Mouse (Mus musculus) heart, embryonic 10.5 days (tissue): ENCODE data around the gene Sema4b. TPM values are rescaled to one million over a fixed set of nuclear protein-coding genes. Genes with fewer than 3 reads are reported as not detected.

Experiments used
- DNase-seq: peaks from one replicate; pipeline ENCODE4 v3.0.0-alpha.2; 2017; ENCODE audit warnings: low spot score
- H3K27ac ChIP-seq: fragments of 300-500 bp; sonication (generic); 2 replicates; pipeline ENCODE4 v1.5.1; 2016; ENCODE audit warnings: mild to moderate bottlenecking
- H3K27me3 ChIP-seq: fragments of 300-500 bp; sonication (generic); 2 replicates; pipeline ENCODE4 v1.6.1; 2016; ENCODE audit warnings: mild to moderate bottlenecking; ENCODE audit not compliant: poor library complexity, insufficient read depth, severe bottlenecking
- H3K36me3 ChIP-seq: fragments of 300-500 bp; sonication (generic); 2 replicates; pipeline ENCODE4 v1.6.1; 2016; ENCODE audit warnings: mild to moderate bottlenecking, moderate library complexity
- H3K4me1 ChIP-seq: fragments of 300-500 bp; sonication (generic); 2 replicates; pipeline ENCODE4 v1.6.1; 2016; ENCODE audit warnings: mild to moderate bottlenecking
- H3K4me3 ChIP-seq: fragments of 300-500 bp; sonication (generic); 2 replicates; pipeline ENCODE4 v1.5.1; 2016; ENCODE audit warnings: mild to moderate bottlenecking, moderate library complexity
- H3K9me3 ChIP-seq: fragments of 300-500 bp; sonication (generic); 2 replicates; pipeline ENCODE4 v1.6.1; 2016; ENCODE audit warnings: mild to moderate bottlenecking, moderate library complexity
- WGBS: fragments of 180-500 bp; shearing (Covaris S2); methylation state at CpG from one replicate; pipeline ENCODE4 v1.1.7; 2016; 5-methylcytosine and 5-hydroxymethylcytosine counted together
- polyA plus RNA-seq: library from polyadenylated mRNA; unstranded; fragments of >200 nt; fragmentation: Nextera tagmentation; extraction: Ambion mirVana; gene quantifications from 2 replicates; pipeline ENCODE4 v1.2.1, GENCODE M21; 2016

Gene Sema4b
- polyA plus RNA-seq, 1 experiment from 2014 or later = 7.8 TPM

DNA sequence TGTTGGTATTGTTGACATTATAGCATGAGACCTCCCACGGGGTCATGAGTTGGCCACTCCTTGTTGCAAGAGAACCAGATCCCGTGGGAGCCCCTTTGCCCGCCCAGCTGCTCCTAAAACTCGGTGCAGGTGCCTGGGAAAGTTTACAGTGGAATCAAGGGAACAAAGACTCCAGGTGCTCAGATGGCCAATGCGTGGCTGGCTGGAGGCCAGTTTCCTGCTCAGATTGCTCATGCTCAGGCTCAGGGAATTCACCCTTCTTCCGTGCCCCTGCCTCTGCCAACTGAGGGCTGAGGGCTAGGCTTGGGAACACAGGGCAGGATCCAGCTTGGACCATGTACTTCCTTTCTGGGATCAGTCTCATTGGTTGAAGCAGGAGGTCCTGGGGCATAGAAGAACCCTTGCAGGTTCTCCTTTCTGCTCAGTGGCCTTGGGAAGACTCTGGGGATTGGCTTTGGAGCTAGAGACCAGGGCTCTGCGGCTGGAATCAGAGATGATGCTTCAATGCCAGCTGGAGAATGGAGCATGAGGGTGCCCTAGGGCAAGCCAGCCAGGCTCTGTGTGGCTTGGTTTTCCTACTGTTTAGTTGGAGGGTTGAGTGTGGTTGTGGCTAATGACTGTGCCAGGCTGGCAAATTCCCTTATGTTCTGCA lies 26.2 kb upstream of the Sema4b start:
- Histone ChIP-seq H3K27me3 (peaks cover 12% of the 10 kb centered on the region; the same call in 1 of the 2 replicates), H3K9me3 (no peaks in the 10 kb centered on the region), H3K27ac (0 out of 2 replicates have a peak overlapping the region, but pooled peaks have one; percentile 29), H3K4me3 (no peak overlapping the region), H3K36me3 (no peaks in the 10 kb centered on the region), H3K4me1 (peaks cover 14% of the 10 kb centered on the region)
- 71% methylated on average over 7 of the region's 7 CpGs for WGBS
- no peak for DNase-seq

DNA sequence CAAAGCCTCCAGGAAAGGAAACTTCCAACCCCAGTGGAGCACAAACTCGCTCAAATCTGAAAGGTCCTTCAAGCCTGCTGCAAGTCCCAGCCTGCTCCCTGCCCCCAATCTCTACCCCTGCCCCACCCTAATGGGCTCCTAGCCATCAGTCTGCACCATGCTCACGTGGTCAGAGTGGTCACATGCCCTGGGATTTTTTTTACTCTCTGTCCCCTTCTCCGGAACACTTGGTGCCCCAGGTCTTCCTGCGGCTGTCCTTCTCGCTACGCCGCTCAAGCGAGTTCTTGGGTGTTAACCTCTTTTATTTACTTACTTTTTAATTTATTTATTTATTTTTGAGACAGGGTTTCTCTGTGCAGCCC lies 25.7 kb upstream of the Sema4b start:
- Histone ChIP-seq H3K27ac (0 out of 2 replicates have a peak overlapping the region, but pooled peaks have one; percentile 29), H3K27me3 (peaks cover 12% of the 10 kb centered on the region; the same call in 1 of the 2 replicates), H3K4me3 (no peak overlapping the region; the same call in 1 of the 2 replicates), H3K4me1 (peaks cover 14% of the 10 kb centered on the region), H3K9me3 (no peaks in the 10 kb centered on the region), H3K36me3 (no peaks in the 10 kb centered on the region)
- no peak for DNase-seq
- WGBS = 75% methylated on average over 8 of the region's 8 CpGs

DNA sequence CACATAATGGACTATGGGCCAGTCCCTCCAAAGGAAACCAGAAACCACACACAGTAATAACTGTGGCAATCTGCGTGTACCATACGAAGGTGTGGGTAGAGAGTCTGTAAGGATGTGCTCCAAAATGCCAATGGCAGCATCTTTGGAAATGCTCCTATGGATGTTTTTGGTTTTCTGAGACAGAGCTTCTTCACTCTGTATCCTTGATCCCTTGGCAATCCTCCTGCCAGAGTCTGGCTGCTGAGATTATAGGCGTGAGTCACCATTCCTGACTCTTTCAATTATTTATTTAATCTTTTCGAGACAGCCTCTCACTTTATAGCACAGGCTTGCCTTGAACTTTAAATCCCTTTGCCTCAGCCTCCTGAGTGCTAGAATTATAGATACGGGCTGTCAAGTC lies 21.2 kb upstream of the Sema4b start:
- H3K36me3 ChIP-seq = no peaks in the 10 kb centered on the region
- 83% methylated on average over 5 of the region's 5 CpGs for WGBS
- H3K9me3 ChIP-seq = no peaks in the 10 kb centered on the region
- H3K27ac ChIP-seq = no peak overlapping the region
- H3K4me1 ChIP-seq = peaks cover 9% of the 10 kb centered on the region
- DNase-seq = no peak
- H3K27me3 ChIP-seq = peaks cover 10% of the 10 kb centered on the region; the same call in 1 of the 2 replicates
- H3K4me3 ChIP-seq = no peak overlapping the region

DNA sequence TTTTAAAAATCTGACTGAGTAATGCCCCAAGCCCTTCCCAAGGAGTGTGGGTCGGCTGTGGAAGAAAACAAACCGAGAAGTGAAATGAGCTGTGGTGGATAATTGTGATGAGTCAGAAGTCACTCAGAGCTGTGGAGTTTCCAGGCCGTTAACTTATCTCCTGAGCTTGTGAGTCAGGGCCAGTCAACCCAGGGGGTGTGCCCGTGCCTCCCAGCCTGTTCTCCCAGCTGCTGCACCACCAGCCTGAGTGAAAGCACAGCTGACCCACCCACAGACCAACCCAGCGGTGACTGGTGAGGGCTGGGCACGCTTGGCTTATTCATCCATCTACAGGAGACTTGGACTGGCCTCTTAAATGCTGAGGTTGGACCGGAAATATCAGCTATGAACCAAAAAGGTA lies 19.9 kb upstream of the Sema4b start:
- Histone ChIP-seq H3K4me3 (no peak overlapping the region), H3K4me1 (peaks cover 15% of the 10 kb centered on the region), H3K36me3 (no peaks in the 10 kb centered on the region), H3K27ac (no peak overlapping the region), H3K27me3 (peaks cover 7% of the 10 kb centered on the region; the same call in 1 of the 2 replicates), H3K9me3 (no peaks in the 10 kb centered on the region)
- no peak for DNase-seq
- WGBS = 34% methylated on average over 7 of the region's 7 CpGs

DNA sequence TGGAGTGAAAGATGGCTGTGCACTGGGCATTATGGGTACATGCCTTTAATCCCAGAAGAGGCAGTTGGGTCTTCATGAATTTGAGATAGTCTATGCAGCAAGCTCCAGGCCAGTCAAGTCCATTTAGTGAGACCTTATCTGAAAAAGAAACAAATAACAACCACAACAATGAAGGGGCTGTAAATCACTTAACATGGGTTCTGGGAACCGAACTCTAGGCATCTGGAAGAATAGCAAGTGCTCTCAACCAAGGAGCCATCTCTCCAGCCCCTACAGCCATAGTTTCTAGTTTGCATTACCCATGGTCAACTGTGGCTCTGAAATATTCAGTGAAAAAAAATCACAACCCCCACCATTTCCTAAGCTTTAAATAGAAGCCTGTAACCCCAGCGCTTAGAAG lies 16.8 kb upstream of the Sema4b start:
- WGBS = 78% methylated on average over 2 of the region's 2 CpGs
- no peak for DNase-seq
- Histone ChIP-seq H3K4me3 (no peak overlapping the region), H3K27me3 (peaks cover 4% of the 10 kb centered on the region; the same call in 1 of the 2 replicates), H3K9me3 (no peaks in the 10 kb centered on the region), H3K36me3 (no peaks in the 10 kb centered on the region), H3K4me1 (peaks cover 24% of the 10 kb centered on the region), H3K27ac (no peak overlapping the region)

DNA sequence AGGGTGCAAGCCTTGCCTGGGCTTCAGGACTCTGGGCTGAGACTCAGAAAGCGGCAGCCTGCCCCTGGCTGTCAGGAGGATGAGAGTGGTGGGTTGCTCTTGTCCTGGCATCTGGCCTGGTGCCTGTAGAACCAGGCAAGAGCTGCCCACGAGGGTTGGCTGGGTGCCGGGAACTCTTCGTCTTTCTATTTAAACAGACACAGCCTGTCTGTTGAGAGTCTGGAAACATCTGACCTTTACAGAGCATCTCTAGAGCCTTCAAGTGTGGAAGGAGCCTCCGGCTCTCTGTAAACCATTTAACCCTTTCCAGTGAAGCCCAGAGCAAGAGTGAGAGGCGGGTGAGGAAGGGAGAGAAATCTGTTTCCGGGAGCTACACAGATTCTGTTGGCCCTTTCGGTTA lies 15.3 kb upstream of the Sema4b start:
- Histone ChIP-seq H3K4me1 (peaks cover 24% of the 10 kb centered on the region), H3K27me3 (peaks cover 11% of the 10 kb centered on the region; the same call in 1 of the 2 replicates), H3K27ac (peak overlapping the region; percentile 73), H3K36me3 (no peaks in the 10 kb centered on the region), H3K9me3 (no peaks in the 10 kb centered on the region), H3K4me3 (peak overlapping the region; percentile 18)
- DNase-seq = no peak
- 35% methylated on average over 8 of the region's 8 CpGs for WGBS

DNA sequence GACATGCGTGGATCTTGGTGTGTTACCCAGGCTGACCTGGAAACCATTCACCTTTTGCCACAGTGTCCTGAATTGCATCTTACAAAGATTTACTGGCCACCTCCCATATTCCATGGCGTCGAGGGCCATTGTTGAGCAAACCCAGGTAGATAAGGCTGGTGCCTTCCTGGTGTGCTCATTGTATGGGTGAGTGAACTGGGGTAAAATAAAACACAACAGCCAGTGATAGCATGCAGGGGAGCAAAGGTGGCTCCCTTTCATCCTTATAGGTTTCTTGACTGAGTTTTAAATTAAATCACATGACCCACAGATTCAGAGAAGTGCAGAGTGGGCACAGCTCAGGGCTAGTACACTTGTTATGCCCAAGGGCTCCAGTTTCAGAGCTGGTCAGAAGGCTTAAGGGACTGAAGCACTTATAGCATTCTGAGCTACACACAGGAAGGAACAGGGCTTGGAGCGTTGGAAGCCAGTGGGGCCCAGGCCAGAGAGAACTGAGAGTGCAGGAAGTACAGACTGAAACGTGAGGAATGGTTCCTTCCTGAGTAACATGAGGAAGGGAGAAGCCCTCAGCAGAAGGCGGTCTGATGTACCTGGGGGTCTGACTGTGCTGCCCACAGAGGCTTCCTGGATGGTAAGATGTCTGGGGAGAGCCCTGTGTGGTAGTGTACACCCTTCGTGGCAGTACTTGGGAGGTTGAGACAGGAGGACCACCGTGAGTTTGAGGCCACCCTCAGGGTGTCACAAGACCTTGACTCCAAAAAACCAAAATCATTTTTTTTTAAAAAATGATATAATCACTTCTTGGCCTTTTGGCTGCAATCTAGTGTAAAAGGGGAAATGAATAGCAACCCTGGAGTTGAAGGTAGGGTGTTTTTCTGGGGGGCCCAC lies 14.3 kb upstream of the Sema4b start:
- peak overlapping the region; percentile 31 for H3K27ac ChIP-seq
- peaks cover 11% of the 10 kb centered on the region; the same call in 1 of the 2 replicates for H3K27me3 ChIP-seq
- no peaks in the 10 kb centered on the region for H3K9me3 ChIP-seq
- no peak overlapping the region for H3K4me3 ChIP-seq
- no peak for DNase-seq
- WGBS = 67% methylated on average over 8 of the region's 8 CpGs
- no peaks in the 10 kb centered on the region for H3K36me3 ChIP-seq
- H3K4me1 ChIP-seq = peaks cover 18% of the 10 kb centered on the region

DNA sequence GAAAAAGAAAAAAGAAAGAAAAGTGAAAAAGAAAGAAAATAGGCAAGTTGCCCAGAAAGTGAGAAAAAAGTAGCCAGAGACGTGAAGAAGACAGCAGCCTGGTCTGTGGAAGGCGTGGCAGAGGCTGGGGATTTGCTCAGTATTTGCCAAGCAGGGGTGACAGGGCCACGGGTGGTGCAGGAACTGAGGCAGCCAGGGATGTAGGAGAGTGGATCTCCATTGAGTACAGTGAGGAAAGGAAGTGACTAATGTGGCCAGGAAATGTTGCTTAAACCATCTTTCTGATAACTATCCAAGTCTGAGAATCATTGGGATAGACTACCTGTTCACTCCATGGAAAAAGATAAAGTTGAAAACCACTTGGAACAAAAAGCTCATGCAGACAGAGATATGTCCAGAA lies 10.5 kb upstream of the Sema4b start:
- no peak for DNase-seq
- 65% methylated on average over 3 of the region's 3 CpGs for WGBS
- no peaks in the 10 kb centered on the region for H3K9me3 ChIP-seq
- peaks cover 32% of the 10 kb centered on the region for H3K4me1 ChIP-seq
- no peak overlapping the region for H3K27ac ChIP-seq
- peaks cover 21% of the 10 kb centered on the region; the same call in 1 of the 2 replicates for H3K27me3 ChIP-seq
- no peak overlapping the region for H3K4me3 ChIP-seq
- no peaks in the 10 kb centered on the region for H3K36me3 ChIP-seq

DNA sequence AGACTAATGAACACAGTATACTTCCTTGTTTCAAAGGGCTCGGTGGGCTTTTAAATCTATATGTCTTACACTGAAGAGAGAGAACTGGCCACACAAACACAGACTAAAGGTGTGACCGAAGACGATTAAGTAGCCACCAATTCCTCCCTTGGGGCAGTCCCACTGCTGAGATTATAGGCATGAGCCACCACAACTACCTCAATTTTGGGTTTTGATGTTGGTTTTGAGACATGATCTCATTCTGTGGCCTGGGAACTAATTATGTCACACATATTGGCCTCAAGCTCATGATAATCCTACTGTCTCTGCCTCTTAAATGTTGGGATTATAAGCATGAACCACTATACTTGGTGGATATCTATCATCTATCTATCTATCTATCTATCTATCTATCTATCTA lies 9.2 kb upstream of the Sema4b start:
- Histone ChIP-seq H3K4me1 (peaks cover 31% of the 10 kb centered on the region), H3K27me3 (peaks cover 21% of the 10 kb centered on the region; the same call in 1 of the 2 replicates), H3K9me3 (no peaks in the 10 kb centered on the region), H3K4me3 (no peak overlapping the region), H3K27ac (no peak overlapping the region), H3K36me3 (no peaks in the 10 kb centered on the region)
- DNase-seq = no peak
- WGBS = 91% methylated on average over 3 of the region's 3 CpGs

DNA sequence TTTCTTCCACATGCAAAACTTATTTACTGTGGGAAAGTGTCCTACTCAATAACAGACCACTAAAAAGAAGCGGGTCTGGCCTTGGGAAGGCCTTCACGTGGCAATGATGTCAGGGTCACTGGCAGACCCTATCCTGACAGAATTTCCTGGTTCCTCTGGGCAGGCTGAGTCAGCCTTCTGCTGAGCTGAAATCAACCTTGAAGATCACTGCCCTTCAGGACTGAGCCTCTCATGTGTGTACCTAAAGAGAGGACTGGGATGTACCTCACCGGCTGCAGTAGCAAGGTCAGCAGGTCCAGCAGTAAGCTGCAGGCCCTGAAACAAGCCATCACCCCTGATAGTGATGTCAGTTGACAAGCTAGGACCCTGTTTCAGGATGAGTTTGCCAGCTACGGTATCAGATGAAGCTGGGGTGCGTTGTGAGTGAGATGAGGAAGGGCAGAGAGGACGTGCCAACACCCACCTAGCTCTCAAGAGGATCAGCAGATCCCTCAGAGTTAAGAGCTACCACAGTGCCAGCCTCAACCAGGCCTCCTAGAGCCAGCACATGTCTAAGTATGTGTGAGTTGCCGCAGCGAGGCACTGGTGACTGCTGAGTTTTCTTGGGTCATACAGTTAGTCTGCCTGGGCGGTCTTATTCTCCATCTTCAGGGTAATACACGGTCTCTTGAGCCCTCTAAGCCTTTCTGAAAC lies 8.5 kb upstream of the Sema4b start:
- Histone ChIP-seq H3K4me1 (peaks cover 29% of the 10 kb centered on the region), H3K27me3 (peaks cover 21% of the 10 kb centered on the region; the same call in 1 of the 2 replicates), H3K27ac (peak overlapping the region; percentile 47), H3K9me3 (no peaks in the 10 kb centered on the region), H3K36me3 (no peaks in the 10 kb centered on the region), H3K4me3 (no peak overlapping the region)
- DNase-seq = no peak
- 61% methylated on average over 10 of the region's 10 CpGs for WGBS

DNA sequence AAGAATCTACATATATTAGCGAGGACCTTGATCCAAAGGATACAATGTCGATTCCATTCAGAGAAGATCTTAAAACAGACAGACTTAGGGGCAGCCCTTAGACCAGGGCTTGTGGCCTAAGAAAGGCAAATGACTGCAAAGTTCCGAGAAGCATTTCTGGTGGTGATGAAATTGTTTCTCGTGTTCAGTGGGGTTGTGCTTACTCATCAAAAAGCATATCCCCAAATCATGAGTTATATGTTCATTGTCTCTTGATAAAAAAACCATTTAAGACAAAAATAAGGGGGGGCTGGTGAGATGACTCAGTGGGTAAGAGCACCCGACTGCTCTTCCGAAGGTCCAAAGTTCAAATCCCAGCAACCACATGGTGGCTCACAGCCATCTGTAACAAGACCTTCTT lies 7.3 kb upstream of the Sema4b start:
- WGBS = 88% methylated on average over 6 of the region's 6 CpGs
- Histone ChIP-seq H3K27me3 (peaks cover 21% of the 10 kb centered on the region; the same call in 1 of the 2 replicates), H3K4me1 (peaks cover 29% of the 10 kb centered on the region), H3K4me3 (no peak overlapping the region), H3K9me3 (no peaks in the 10 kb centered on the region), H3K27ac (no peak overlapping the region), H3K36me3 (no peaks in the 10 kb centered on the region)
- DNase-seq = no peak

DNA sequence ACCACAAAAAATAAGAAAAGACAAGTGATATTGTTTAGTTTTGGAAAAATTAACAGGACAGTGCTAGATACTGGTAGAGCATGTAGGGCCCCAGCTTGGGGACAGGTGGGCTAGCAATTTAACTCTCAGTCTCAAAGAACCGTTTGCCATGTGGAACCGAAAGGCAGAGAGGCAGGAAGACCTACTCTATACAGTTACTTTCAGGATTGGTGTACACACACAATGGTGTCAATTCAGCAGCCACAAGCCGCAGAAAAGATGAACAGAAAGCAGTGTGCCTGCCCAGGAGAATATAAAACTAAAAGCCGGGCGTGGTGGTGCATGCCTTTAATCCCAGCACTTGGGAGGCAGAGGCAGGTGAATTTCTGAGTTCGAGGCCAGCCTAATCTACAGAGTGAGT lies 6.9 kb upstream of the Sema4b start:
- Histone ChIP-seq H3K4me3 (no peak overlapping the region), H3K27ac (no peak overlapping the region), H3K36me3 (no peaks in the 10 kb centered on the region), H3K27me3 (peaks cover 17% of the 10 kb centered on the region; the same call in 1 of the 2 replicates), H3K9me3 (no peaks in the 10 kb centered on the region), H3K4me1 (peaks cover 31% of the 10 kb centered on the region)
- WGBS = 83% methylated on average over 6 of the region's 6 CpGs
- DNase-seq = no peak
